14 mouse cellular contexts compared by ENCODE assay signal in the genomic region with DNA sequence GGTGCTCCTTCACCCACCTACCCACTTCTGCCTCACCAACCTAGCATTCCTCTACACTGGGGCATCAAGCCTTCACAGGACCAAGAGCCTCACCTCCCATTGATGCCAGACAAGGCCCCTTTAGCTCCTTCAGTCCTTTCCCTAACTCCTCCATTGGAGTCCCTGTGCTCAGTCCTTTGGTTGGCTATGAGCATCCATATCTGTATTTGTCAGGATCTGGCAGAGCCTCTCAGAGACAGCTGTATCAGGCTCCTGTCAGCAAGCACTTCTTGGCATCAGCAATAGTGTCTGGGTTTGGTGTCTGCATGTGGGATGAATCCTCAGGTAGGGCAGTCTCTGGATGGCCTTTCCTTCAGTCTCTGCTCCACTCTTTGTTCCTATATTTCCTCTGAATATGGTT. TPM values are rescaled to one million over a fixed set of nuclear protein-coding genes. Genes with fewer than 3 reads are reported as not detected.
DNase-seq lines count a peak whose midpoint lies in the region; ATAC-seq lines count a peak whose summit lies in the region.
"Not testable (repeated sequence)": the region's sequence is repeated elsewhere in the genome, so short reads cannot be mapped to it uniquely, and the experiment has no call there.
"Had no signal": no experiment of that assay in that cellular context is flagged by ENCODE, and none has a peak within 500 bp of the region (broad histone marks: within the 10 kb centered on the region; RNA-seq: fewer than 3 reads in every experiment).

No protein-coding gene starts in this region.

- not testable (repeated sequence) for H3K9ac ChIP-seq in heart, embryonic 12.5 days; heart, embryonic 14.5 days (ENCODE audit: low read length); heart, embryonic 16.5 days (ENCODE audit: low read length)

- H3K4me2 ChIP-seq in heart, embryonic 12.5 days; heart, embryonic 16.5 days (ENCODE audit: low read depth, low read length): not testable (repeated sequence)
- H3K4me2 ChIP-seq in heart, embryonic 14.5 days (ENCODE audit: low read length): peak overlapping the region; percentile 12; the same call in 1 of the 2 replicates

- ATAC-seq in heart, embryonic 12.5 days (ENCODE audit: insufficient number of reproducible peaks, low FRiP score); heart, embryonic 14.5 days (ENCODE audit: insufficient number of reproducible peaks, insufficient read depth, low FRiP score, low read depth); heart, embryonic 16.5 days (replicated peaks; ENCODE audit: extremely low read depth, insufficient read depth, low FRiP score): not testable (repeated sequence)

- H3K9me3 ChIP-seq in heart, embryonic 10.5 days; heart, embryonic 12.5 days (replicated peaks); heart, embryonic 14.5 days (ENCODE audit: control insufficient read depth, low read length); heart, embryonic 16.5 days (replicated peaks; ENCODE audit: control insufficient read depth, low read length): not testable (repeated sequence)

- peaks cover 43% of the 10 kb centered on the region for H3K4me1 ChIP-seq in heart, embryonic 10.5 days
- H3K4me1 ChIP-seq in heart, embryonic 12.5 days (replicated peaks): peaks cover 51% of the 10 kb centered on the region
- H3K4me1 ChIP-seq in heart, embryonic 14.5 days (ENCODE audit: control insufficient read depth in 2 of 2, insufficient read depth in 2 of 2, low read length in 2 of 2): peaks cover 19 to 47% of the 10 kb centered on the region in 2 experiments
- H3K4me1 ChIP-seq in heart, embryonic 16.5 days (ENCODE audit: control insufficient read depth, insufficient read depth, low read length): peaks cover 29% of the 10 kb centered on the region

- DNase-seq in heart, adult 18-20 months: peak; percentile 17 to 23
- DNase-seq in heart, embryonic 10.5 days (ENCODE audit: low spot score): not testable (repeated sequence)
- DNase-seq in heart, postnatal 10 days: peak; percentile 13 to 30

- H3K4me3 ChIP-seq in heart, embryonic 10.5 days; heart, embryonic 12.5 days; heart, embryonic 14.5 days (ENCODE audit: control insufficient read depth in 1 of 2, insufficient read depth in 1 of 2, low read depth in 1 of 2, low read length in 2 of 2); heart, embryonic 16.5 days (ENCODE audit: low read length): not testable (repeated sequence)

- H3K36me3 ChIP-seq in heart, embryonic 10.5 days; heart, embryonic 12.5 days; heart, embryonic 14.5 days (ENCODE audit: control insufficient read depth, insufficient read depth, low read length); heart, embryonic 16.5 days (ENCODE audit: control insufficient read depth, insufficient read depth): not testable (repeated sequence)

- not testable (repeated sequence) for H3K27me3 ChIP-seq in heart, embryonic 10.5 days (ENCODE audit: insufficient read depth, poor library complexity, severe bottlenecking); heart, embryonic 12.5 days (replicated peaks); heart, embryonic 14.5 days (ENCODE audit: control insufficient read depth, insufficient read depth, low read length); heart, embryonic 16.5 days (ENCODE audit: control insufficient read depth, insufficient read depth, low read length)

- peak overlapping the region; percentile 80 for H3K27ac ChIP-seq in heart, embryonic 10.5 days
- peak overlapping the region; percentile 95 for H3K27ac ChIP-seq in heart, embryonic 12.5 days (ENCODE audit: poor library complexity, severe bottlenecking)
- peak overlapping the region; percentile 94 to 97 for H3K27ac ChIP-seq in heart, embryonic 14.5 days (replicated peaks in 1 of 2; ENCODE audit: control insufficient read depth in 1 of 2, insufficient read depth in 1 of 2, low read depth in 2 of 2, low read length in 2 of 2)
- peak overlapping the region; percentile 94 for H3K27ac ChIP-seq in heart, embryonic 16.5 days (ENCODE audit: low read length)

- intact Hi-C loops in heart, postnatal 10 days (cut with DNase I): loop anchor here (5.0 kb wide), 1 partner anchor 43 kb away; no protein-coding TSS in a partner anchor

RNA-seq across cellular contexts. Expression of a gene that starts 55.6 kb away (rescaled TPM):
- not detected for total RNA-seq in heart, adult 18-20 months (2021)
- polyA plus RNA-seq in heart, embryonic 10.5 days (2016; fragmentation: Nextera tagmentation; extraction: Ambion mirVana): 0.20 and 0.21 TPM in 2 replicates
- polyA plus RNA-seq in heart, embryonic 12.5 days (2016; fragmentation: Nextera tagmentation; extraction: Ambion mirVana): 0.58 and 1.6 TPM in 2 replicates
- polyA plus RNA-seq in heart, embryonic 14.5 days (2014; fragmentation: Nextera tagmentation; extraction: Ambion mirVana): 1.0 and 1.8 TPM in 2 replicates
- polyA plus RNA-seq in heart, embryonic 16.5 days (2015; fragmentation: Nextera tagmentation; extraction: Ambion mirVana): 1.3 and 1.4 TPM in 2 replicates
- not detected for total RNA-seq in heart, postnatal 10 days (2021)
- total RNA-seq: adrenal gland, postnatal 25 days; common myeloid progenitor, adult 5-6 weeks; ES-E14; MEL had no signal
- polyA plus RNA-seq: adrenal gland, adult 2 months; C2C12; erythroblast, embryonic 14.5 days; forebrain, embryonic 10.5 days had no signal
